Mouse (Mus musculus): ENCODE results near the gene Ktn1.

Ktn1 gene

DNA sequence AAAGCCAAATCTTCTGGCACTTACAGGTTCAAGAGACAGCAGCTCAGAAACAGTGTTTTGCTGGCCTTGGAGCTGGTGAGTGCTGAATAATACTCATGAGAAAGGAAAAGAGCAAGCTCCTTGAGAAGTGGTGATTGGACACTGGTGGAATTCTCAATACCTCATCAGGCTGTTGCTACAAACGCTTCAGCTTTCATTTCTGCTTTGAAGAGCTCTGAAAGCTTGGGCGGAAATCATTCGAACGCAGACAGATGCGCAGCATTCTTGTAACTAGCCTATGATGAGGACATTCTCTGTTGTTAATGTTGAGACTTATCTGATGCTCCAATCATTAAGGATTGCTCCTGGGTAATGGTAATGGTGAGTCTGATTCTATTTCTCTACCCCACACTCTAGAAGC is at the start of gene Ktn1:
Gene Ktn1 (plus strand): TSS at position 231 of the 400 bp plus-strand sequence.
- peak; percentile 19 for DNase-seq (ENCODE audit: low read depth, low spot score)

DNA sequence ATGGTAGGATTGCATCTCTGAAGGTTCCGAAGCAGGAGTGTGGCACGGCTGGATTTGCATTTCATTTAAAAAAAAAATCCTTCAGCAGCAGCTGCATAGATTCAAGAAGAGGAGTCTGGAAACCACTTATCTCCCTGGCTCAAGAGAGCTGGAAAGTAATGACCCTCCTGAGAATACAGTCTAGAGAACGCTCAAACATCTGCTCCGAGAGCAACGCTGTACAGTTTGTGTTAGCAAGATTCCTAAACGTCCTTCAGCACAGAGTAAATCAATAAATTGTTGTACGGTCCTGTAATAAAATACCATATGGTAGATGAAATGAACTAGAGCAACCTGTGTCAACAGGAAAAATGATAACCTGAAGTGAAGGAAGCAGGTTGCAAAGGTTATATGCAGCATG is 35.0 kb upstream of the Ktn1 start:
- DNase-seq (ENCODE audit: low read depth, low spot score): peak; percentile 30

DNA sequence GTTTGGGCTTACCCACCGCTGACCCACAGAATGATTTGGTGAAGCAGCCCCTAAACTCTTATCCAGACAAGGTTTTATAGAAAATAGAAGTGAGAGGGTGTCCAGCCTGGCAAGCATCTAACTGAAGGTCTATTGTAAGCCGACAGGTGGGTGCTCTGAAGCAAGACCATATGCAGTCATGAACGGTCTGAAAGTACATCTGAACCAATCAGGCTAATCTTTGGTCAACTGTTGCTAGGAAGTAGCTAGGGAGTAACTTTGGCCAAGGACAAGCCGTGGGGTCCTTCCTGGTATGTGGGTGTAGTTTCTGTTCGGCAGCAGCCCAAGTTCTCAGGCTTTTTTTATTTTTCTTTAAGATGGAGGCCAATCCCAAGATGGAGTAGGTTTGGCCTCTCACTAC is 29.4 kb upstream of the Ktn1 start:
- no peak for DNase-seq (ENCODE audit: low read depth, low spot score)

DNA sequence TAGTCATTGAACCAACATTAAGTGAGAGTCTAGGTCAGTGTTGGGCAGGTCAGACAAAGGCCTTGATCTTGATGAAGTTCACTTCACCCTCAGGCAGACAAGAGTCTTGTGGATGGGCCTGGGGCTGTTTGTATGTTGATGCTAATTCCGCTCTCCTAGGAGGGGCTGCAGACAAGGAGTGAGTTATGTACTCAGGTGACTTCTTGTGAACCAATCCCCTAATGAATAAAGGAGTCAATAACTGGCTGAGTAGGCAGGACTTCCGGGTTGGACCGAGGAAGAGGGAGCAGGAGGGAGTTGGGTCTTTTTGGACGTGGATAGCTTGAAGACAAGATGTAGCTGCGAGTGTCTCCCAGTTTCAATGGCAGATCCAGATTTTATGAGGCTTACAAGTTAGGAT is 26.3 kb upstream of the Ktn1 start:
- no peak for DNase-seq (ENCODE audit: low read depth, low spot score)

DNA sequence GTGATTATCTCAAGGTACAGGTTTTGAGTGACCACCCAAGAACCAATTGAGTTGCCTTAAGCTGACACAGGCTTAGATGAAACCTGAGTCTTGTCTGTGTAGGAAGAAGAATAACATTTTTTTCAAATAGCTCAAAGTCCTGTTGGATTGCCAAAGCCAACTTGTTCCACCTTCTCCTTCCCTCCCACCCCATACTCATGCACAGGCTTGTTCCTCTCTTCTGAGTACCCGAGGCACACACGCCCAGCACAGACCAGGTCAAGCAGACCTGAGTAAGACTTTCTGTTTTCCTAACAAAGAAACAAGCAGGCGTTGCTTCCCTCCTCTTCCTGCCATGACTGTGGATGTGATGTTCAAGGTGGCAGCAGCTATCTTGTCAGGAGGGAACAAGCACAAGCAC is 23.4 kb upstream of the Ktn1 start:
- no peak for DNase-seq (ENCODE audit: low read depth, low spot score)

DNA sequence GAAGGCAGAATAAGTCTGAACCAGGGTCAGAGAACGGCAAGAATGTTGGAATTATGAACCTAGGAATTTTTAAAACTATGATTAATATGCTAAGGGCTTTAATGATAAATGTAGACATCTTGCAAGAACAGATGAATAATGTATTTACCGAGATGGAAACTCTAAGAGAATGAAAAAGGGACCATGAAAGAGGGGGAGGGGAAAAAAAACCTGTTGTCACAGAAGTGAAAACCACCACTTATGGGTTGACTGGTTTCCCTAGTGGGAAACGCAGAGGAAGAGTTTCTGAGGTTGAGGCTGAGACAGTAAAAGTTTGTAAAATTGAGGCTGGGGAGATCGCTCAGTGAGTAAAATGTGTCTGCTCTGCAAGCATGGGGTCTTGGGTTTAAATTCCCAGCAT is 22.1 kb upstream of the Ktn1 start:
- no peak for DNase-seq (ENCODE audit: low read depth, low spot score)

DNA sequence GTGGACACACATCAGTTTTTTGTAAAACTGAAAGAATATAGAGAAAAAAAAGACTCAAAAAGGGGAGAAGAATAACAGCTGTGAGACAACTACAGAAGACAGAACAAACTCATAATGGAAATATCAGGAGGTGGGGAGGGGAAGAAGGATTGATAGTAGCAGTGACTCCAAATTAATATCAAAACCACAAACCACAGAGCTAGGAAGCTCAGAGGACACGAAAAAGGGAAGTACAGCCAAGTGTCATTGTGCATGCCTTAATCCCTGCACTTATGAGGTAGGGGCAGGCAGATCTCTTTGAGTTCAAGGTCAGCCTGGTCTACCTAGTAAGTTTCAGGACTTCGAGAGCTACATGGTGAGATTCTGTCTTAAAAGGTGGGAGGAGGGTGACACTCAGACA is 21.4 kb upstream of the Ktn1 start:
- no peak for DNase-seq (ENCODE audit: low read depth, low spot score)

DNA sequence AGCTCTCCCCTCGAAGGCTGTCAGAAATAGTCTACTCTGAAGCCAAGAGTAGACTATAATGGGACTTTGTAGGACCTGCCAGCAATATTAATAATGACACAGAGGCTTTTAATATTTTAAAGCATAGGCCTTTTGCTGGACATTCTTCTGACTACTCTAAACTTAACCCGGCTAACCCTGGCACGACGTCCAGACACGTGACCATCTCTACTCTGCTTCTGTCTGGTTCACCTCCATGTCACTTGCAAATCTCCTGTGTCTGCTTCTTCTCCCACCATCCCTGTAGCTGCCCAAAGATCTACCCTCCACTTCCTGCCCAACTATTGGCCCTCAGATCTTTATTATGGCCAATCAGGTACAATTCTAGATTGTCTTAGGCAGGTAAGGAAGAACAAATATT is 20.9 kb upstream of the Ktn1 start:
- DNase-seq (ENCODE audit: low read depth, low spot score): no peak

DNA sequence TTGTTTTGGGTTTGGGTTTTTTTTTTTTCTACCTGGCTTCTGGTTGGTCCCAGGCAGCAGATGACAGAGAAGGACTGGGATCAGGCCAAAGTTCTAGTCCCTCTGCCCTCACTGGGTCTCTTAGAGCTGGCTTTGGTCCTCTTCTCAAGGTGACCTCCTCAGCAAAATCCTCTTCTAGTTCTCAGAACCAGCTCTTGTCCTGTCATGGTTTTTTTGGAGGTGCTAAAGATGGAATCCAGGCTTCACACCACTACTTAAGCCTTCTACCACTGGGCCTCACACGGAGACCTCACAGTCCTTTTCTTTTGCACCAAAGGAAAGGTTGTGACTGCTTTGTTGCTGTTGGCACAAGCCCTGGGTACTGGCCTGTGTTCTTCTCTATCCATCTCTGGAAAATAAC is 15.8 kb upstream of the Ktn1 start:
- DNase-seq (ENCODE audit: low read depth, low spot score): no peak

DNA sequence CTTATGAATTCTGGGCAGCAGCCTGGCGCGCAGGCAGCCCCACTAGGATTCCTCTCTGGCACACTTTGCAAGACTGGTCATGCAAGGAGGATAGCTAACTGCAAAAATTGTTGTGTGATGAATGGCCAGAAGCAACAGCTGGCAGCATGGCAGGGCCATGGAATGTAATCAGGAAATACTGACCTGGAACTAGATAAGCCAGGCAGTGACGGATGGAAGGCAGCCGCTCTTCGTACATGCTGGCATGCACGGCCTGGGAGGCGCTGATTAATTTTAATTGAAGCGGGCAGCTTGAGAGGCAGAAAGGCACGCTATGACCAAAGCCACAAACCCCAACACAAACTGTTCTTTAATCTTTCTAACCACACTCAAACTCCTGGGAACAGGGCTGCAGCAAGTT is 13.8 kb upstream of the Ktn1 start:
- DNase-seq (ENCODE audit: low read depth, low spot score): peak; percentile 39

DNA sequence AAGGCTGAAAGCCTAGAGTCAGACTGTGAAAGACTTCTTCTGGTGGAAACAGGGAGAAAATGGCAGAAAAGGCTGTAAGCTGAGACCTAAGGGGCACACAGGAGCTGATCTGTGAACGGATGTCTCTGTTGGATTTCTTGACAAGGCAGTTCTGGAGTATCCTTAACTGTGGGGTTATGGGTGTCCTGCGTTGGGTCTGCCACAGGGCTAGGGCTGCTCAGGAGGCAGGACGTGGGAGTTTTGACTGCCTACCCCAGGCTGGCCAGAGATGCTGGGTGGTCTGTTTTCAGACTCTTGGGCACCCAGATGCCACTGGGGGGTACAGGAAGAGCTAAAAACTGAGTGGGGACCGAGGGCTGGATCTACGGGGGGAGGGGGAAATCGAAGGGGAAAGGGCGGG is 13.4 kb upstream of the Ktn1 start:
- DNase-seq (ENCODE audit: low read depth, low spot score): no peak

DNA sequence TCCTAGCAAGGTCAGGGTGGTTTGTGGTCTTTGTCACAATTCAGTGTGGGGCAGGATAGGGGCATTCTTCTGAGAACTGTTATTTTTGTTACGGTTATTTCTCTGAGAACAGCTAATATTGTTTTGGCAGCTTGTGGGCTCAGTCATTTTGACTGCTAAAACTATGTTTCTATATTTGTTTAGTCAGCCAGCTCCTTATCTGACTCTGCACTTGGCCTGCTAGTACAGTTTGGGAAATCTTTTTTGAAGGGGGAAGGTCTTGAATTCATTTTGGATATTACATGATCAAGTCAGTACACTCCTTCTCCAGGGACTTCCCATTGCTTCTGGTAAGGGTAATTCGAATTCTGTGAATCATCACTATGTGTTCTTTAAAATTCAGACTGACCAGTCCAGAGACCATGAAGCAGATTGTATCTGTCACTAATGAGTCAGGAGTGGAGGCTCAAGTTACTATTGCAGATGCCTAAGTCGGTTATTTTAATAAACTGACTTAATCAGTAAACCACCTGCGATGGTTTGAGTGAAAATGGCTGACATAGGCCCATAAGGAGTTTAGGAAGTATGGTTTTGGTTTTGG is 9.8 kb upstream of the Ktn1 start:
- no peak for DNase-seq (ENCODE audit: low read depth, low spot score)

DNA sequence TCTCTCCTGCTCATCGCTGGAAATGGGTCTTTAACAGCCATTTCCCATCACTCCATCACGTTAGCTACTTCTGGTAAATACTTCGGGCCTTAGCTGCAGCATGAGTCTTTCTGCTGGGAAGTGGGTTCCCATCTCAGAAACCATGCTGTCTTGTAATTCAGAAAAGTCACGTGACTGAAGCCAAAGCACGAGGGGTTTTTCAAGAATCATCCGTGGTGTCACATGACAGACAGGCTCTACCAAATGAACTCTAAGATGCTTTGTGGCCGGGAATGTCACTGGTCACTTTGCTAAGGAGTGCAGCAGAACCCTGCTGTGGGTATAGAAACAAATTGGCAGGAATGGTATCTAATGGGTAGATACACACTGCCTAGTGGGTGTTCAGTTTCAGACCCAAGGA is 2.6 kb upstream of the Ktn1 start:
- no peak for DNase-seq (ENCODE audit: low read depth, low spot score)

DNA sequence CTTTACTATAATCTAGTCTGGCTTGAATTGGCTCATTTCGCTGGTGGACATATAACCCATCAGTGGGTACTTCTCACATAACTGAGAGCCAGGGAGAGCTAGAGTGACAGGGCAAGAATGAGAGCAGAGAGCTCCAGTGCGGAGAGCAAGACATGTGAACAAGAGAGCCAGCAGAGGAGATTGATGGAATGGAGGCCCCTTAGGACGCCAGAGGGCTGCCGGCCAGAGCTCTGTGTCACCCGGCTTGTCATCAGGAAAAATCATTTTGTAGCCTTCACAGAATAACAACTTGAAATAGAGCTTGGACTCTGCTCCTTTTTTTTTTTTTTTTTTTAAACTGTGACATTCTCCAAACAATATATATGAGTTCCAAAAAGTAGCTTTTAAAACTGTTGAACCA is 2.0 kb upstream of the Ktn1 start:
- no peak for DNase-seq (ENCODE audit: low read depth, low spot score)

DNA sequence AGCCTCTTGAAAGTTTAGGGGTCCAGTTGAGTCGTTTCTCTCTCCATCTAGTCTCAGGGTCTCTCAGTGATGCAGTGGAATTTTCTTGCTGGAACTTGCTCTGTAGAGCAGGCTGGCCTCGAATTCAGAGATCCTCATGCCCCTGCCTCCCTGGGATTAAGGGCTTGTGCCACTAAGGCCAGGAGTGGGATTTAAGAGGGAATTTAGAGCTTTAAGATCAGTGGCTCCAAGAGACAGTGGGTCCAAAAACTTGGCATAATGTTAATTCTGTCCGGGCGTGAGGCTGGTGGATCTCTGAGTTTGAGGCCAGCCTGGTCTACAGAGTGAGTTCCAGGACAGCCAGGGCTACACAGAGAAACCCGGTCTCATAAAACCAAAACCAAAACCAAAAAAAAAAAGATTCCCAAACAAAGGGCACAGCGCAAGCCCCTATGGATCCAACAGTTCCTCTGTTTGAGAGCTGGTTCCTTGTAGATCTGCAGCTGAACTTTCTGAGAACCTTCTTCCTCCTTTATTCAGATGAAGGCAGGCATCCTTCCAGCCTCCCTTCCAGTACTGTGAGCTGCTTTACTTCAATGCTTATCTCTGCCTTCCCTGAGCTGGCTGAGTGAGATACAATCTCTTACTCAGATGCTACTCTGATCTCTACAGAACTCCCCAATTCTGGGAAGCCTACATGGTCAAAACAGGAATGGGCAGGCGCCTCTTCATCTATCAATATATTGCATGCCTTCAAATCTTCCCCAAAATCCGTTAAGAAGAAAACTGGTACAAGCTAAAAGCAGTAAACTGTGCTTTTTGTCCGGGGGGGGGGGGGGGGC is 1.3 kb upstream of the Ktn1 start:
- DNase-seq (ENCODE audit: low read depth, low spot score): no peak

DNA sequence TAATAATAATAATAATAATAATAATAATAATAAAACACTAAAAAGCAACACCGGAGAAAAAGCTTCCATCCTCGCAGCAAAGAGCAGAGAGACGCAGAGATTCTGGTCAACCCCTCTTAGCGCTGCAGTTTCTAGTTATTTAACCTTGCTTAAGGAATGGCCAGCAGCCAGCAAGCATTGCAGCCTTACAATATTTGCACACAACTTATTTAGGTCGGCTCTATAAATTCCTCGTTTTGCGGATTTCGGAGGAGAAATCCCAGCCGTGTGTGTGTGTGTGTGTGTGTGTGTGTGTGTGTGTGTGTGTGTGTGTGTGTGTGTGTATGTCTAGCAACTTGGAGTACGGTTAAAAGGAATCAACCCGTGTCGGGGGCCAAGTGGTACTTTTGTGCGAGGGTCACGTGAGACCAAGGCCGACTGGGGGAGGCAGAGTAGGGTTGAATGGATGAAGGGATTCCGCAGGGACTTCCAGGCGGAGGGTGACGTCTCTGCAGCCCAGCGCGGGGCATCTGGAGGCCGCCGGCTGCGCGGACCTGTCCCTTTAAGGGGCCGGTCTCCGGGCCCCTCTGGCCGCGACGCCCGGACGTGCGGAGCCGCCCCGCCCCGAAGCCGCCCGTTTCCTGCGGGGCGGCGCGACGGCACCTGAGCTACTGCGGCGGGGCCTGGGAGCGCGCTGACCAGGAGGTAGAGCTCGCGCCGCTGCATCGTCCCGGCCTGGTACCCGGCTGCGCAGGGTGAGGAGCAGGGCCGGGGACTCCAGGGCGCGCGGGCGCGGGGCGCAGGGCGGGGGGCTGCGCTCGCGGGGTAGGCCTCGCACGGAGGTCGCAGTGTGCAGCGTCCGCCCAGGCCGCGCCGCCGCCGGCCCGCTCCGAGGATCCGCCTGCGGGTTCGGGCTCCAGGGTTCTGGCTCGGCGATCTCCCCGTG is 720 bp downstream of the Ktn1 start:
- DNase-seq (ENCODE audit: low read depth, low spot score): peak; percentile 87

DNA sequence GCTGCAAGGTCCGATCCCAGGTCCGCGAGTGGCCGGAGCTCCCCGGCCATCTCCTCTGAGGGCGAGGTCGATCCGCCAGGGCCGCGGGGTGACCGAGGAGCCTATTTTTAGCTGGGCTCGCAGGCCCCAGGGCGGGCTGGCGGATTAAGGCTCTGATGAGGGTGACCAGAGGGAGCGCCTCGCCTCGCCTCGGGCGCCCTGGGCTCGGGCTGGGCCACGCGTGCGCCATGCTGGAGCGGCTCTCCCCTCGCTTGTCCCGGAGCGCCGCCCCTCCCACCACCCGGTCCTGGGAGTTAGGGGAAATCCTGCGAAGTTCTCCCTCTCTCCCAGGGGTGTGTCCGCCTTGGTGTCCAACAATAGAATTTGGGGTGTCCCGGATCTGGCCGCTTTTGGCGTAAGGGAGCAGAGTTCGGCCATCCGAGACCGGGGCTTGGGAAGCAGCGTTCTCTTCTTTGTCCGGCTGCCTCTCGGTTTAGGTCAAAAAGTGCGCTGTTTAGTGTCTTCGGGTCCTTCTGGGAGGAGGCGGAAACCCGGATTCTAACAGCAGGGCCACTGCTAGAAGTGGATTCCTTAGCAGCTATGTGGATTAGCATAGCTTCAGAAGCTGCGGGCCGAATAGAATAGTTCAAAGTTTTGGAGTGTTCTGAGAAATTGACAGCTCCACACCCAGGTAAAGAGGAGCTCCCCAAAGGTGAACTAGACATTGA is 1.5 kb downstream of the Ktn1 start:
- DNase-seq (ENCODE audit: low read depth, low spot score): peak; percentile 63

DNA sequence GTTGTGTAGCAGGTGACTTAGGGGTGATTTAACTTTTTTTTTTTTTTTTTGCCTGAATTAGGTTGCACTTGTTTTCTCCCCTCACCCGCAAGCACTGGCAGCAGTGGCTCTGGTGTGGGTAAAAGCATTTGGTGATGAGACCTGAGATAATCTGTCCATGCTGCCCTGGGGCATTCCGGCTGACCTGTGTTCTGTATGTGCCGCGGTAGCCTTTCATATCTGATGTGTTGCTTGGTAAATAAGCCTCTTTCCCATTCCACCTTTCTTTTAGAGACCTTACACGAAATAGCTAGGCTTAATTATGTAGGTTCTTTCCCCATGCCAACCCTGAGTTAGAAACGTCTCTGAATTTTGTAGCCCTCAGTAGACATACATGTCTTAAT is 2.1 kb downstream of the Ktn1 start:
- peak; percentile 7 for DNase-seq (ENCODE audit: low read depth, low spot score)

DNA sequence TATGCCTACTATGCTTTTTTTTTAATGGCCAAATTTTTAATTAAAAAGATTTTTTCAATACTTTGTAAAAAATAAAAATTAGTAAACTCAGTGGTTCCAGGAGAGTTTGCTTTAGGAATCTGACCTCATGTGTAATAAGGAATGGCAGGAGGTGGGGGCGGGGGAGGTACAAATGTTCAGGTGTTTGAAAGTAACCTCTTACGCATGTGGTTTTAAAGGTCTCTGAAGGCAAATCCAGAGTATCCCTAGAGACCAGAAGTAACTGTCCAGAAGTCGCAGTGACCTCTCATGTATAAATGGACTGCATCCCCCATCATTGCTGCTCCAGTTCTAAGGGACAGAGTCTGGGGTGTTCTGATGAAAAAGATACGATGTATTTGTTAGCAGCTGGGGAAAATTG is 3.0 kb downstream of the Ktn1 start:
- DNase-seq (ENCODE audit: low read depth, low spot score): no peak

DNA sequence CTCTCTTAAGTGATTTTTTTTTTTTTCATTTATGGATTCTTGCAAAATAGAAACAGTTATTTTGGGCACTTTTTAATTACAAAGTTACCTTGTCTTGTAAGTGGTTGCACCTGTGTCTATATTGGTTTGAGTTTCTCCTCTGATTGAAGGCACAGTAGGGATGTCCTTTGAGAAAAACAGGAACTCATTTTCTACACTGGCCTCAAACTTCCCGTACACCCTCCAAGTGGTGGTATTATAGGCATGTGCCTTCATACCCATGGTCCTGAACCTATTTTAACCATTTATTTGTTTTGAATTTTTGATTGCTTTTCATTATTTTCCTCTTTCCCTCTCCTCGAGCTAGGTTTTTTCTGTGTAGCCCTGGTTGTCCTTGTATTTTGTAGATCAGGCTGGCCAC is 7.2 kb downstream of the Ktn1 start:
- DNase-seq (ENCODE audit: low read depth, low spot score): no peak

DNA sequence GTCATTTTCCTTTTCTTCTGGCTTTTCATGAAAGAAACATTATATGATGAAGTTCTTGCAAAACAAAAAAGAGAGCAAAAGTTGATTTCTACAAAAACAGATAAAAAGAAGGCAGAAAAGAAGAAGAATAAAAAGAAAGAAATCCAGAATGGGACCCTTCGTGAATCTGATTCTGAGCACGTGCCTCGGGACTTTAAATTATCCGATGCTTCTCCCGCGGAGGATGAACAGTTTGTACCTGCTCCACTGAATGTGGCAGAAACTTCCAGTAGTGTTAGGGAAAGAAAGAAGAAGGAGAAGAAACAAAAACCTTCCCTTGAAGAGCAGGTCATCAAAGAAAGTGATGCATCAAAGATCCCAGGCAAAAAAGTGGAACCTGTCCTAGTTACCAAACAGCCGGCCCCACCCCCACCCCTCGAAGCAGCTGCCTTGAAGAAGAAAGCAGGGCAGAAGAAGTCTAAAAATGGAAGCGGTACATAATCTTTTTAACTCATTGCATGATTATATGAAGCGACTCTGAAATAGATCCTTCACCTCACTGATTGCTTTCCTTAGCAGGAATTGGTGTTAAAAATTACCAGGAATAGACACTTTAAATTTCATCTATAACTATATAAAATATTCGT is 15.7 kb downstream of the Ktn1 start:
- DNase-seq (ENCODE audit: low read depth, low spot score): no peak

DNA sequence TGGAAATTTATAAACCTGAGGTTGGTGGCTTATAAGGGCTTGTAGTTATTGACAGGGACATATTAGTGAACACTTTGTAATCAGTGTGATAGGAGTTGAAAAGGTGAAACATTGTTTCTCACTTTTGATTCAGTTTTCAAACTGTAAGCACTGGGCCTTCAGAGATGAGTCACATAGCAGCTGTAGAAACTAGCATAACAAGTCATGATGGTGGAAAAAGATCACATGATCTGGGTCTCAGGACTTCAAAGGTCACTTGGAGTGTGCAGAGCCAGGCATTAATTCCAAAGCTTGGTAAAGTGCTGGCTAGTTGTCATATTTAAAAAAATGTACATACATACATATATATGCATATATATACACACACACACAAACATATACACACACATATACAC is 16.2 kb downstream of the Ktn1 start:
- no peak for DNase-seq (ENCODE audit: low read depth, low spot score)
